23 mouse cellular contexts compared by ENCODE assay signal in genomic region chr12:83781640-83782278, GRCm38 (mm10). TPM values are rescaled to one million over a fixed set of nuclear protein-coding genes. Genes with fewer than 3 reads are reported as not detected.
A peak's percentile ranks its signal among the peaks of the same experiment; 100 is the strongest.
DNase-seq lines count a peak whose midpoint lies in the region; ATAC-seq and TF ChIP-seq lines count a peak whose summit lies in the region.
"Had no signal": no experiment of that assay in that cellular context is flagged by ENCODE, and none has a peak within 500 bp of the region (broad histone marks: within the 10 kb centered on the region; RNA-seq: fewer than 3 reads in every experiment).

No protein-coding gene starts in this region.

- peak; percentile 90 for DNase-seq in heart, adult 11 months
- no peak for DNase-seq in heart, adult 2 months
- no peak for DNase-seq in kidney, postnatal 14 days
- DNase-seq in ZHBTc4 (ENCODE audit: low read depth, low spot score), result peak; percentile 40
- DNase-seq in left cerebral cortex, postnatal 10 days (ENCODE audit: extremely low spot score in 1 of 2, low spot score in 2 of 2), result no peak
- no peak for DNase-seq in layer of hippocampus, adult 2 months (ENCODE audit: low spot score in 2 of 2)
- DNase-seq: adrenal gland, postnatal 14 days; B cell, adult 2 months; forebrain, postnatal 0 days; heart, postnatal 4 days; kidney, adult 11 months; spleen, adult 18-20 months; thymus, postnatal 36 days had no signal

- H3K27me3 ChIP-seq in heart, adult 2 months (ENCODE audit: control insufficient read depth, insufficient read depth, low read length), result no peaks in the 10 kb centered on the region
- no peaks in the 10 kb centered on the region for H3K27me3 ChIP-seq in kidney, embryonic 15.5 days
- H3K27me3 ChIP-seq in E14TG2a.4 (ENCODE audit: insufficient read depth, low read length), result peaks cover 20% of the 10 kb centered on the region
- H3K27me3 ChIP-seq: neural tube, embryonic 12.5 days; Patski had no signal

- H3K4me1 ChIP-seq in heart, adult 2 months (ENCODE audit: control insufficient read depth, insufficient read depth, low read length), result peaks cover 2% of the 10 kb centered on the region; the same call in 1 of the 2 replicates
- 0 out of 2 replicates have a peak, but pooled peaks cover 3% of the 10 kb centered on the region for H3K4me1 ChIP-seq in kidney, embryonic 15.5 days
- peaks cover 15% of the 10 kb centered on the region for H3K4me1 ChIP-seq in E14TG2a.4 (replicated peaks; ENCODE audit: low read depth, low read length)

- TF ChIP-seq CTCF in heart, adult 2 months (IDR thresholded peaks at IDR 0.05), result no peak
- TF ChIP-seq CTCF in E14TG2a.4 (conservative IDR thresholded peaks at IDR 0.05; ENCODE audit: low read length), result no peak
- TF ChIP-seq CTCF in layer of hippocampus, adult 2 months (conservative IDR thresholded peaks at IDR 0.05), result no peak

- 71% methylated on average over 23 of the region's 23 CpGs for WGBS in heart, adult 2 months
- 79% methylated on average over 23 of the region's 23 CpGs for WGBS in kidney, embryonic 15.5 days

- no peak for TF ChIP-seq EP300 in heart, adult 2 months (IDR thresholded peaks at IDR 0.05; ENCODE audit: insufficient read depth, low read depth, low read length)

- H3K79me2 ChIP-seq in heart, adult 2 months (replicated peaks; ENCODE audit: control insufficient read depth, insufficient read depth, low read length), result no peaks in the 10 kb centered on the region

- intact Hi-C loops in heart, adult 2 months (cut with DNase I), result no loop called here
- intact Hi-C loops in left cerebral cortex, postnatal 10 days (cut with DNase I), result no loop called here

- H3K4me3 ChIP-seq in heart, adult 2 months, result no peak overlapping the region
- H3K4me3 ChIP-seq in kidney, embryonic 15.5 days (replicated peaks), result no peak overlapping the region
- peak overlapping the region; percentile 75 for H3K4me3 ChIP-seq in E14TG2a.4 (replicated peaks; ENCODE audit: low read length)
- no peak overlapping the region for H3K4me3 ChIP-seq in layer of hippocampus, adult 2 months
- H3K4me3 ChIP-seq: forebrain, embryonic 10.5 days; neural tube, embryonic 12.5 days had no signal

- ATAC-seq in kidney, embryonic 15.5 days (replicated peaks; ENCODE audit: low FRiP score), result 0 out of 2 replicates have a peak, but pooled peaks have one; percentile 22
- ATAC-seq: activated CD4-positive, CD25-positive, alpha-beta regulatory T cell, adult 4 months; Patski had no signal

- no peak overlapping the region for H3K9ac ChIP-seq in heart, adult 2 months (ENCODE audit: low read depth, low read length)
- H3K9ac ChIP-seq in kidney, embryonic 15.5 days, result no peak overlapping the region
- H3K9ac ChIP-seq: forebrain, postnatal 0 days; liver, embryonic 14.5 days; neural tube, embryonic 12.5 days had no signal

- no peak for TF ChIP-seq POLR2A in heart, adult 2 months (IDR thresholded peaks at IDR 0.05; ENCODE audit: insufficient read depth, low read depth, low read length)

- no peak overlapping the region for H3K4me2 ChIP-seq in kidney, embryonic 15.5 days
- H3K4me2 ChIP-seq: midbrain, embryonic 11.5 days; neural tube, embryonic 12.5 days had no signal

- H3K27ac ChIP-seq in heart, adult 2 months, result no peak overlapping the region
- H3K27ac ChIP-seq in kidney, embryonic 15.5 days, result no peak overlapping the region
- no peak overlapping the region for H3K27ac ChIP-seq in layer of hippocampus, adult 2 months
- H3K27ac ChIP-seq: forebrain, embryonic 10.5 days; kidney, postnatal 0 days; liver, embryonic 14.5 days; neural tube, embryonic 12.5 days had no signal

- no peaks in the 10 kb centered on the region for H3K36me3 ChIP-seq in heart, adult 2 months (ENCODE audit: control insufficient read depth, insufficient read depth, low read length)
- H3K36me3 ChIP-seq in kidney, embryonic 15.5 days, result no peaks in the 10 kb centered on the region
- H3K36me3 ChIP-seq in E14TG2a.4 (ENCODE audit: insufficient read depth, low read length), result no peaks in the 10 kb centered on the region
- H3K36me3 ChIP-seq: forebrain, embryonic 10.5 days; neural tube, embryonic 12.5 days had no signal

- no peaks in the 10 kb centered on the region for H3K9me3 ChIP-seq in kidney, embryonic 15.5 days (replicated peaks)
- H3K9me3 ChIP-seq in E14TG2a.4 (ENCODE audit: low read length), result no peaks in the 10 kb centered on the region
- H3K9me3 ChIP-seq: forebrain, embryonic 10.5 days; neural tube, embryonic 12.5 days had no signal

RNA-seq across cellular contexts. Expression of gene Papln, which starts 18.3 kb away (rescaled TPM):
- 1 to 10 TPM; 4.9 to 7.5 TPM for total RNA-seq in heart, adult 2 months (2021)
- polyA plus RNA-seq in heart, adult 2 months (2012; rRNA removed), result 8.7 and 13.1 TPM in 2 replicates
- 2.0 and 2.1 TPM in 2 replicates for polyA plus RNA-seq in kidney, embryonic 15.5 days (2015; fragmentation: Nextera tagmentation; extraction: Ambion mirVana)
- total RNA-seq in left cerebral cortex, postnatal 10 days (2021), result 10 to 100 TPM; 23.1 to 26.2 TPM
- total RNA-seq in layer of hippocampus, adult 2 months (2021), result 1 to 10 TPM; 2.4 to 4.0 TPM
- total RNA-seq: granulocyte monocyte progenitor cell, adult 5-6 weeks had no signal
- polyA plus RNA-seq: activated CD4-positive, CD25-positive, alpha-beta regulatory T cell, adult 4 months; midbrain, embryonic 11.5 days had no signal

Comparison
In these comparisons a context has a peak if more than half of its experiments do, and no peak if none do; other contexts are left out.
1. DNase-seq: peak in heart, adult 11 months (single experiment) and ZHBTc4 (single experiment); none in heart, adult 2 months (0 of 2), kidney, postnatal 14 days (single experiment), left cerebral cortex, postnatal 10 days (0 of 2) and layer of hippocampus, adult 2 months (0 of 2).